8 mouse cellular contexts compared by ENCODE assay signal in the genomic region with DNA sequence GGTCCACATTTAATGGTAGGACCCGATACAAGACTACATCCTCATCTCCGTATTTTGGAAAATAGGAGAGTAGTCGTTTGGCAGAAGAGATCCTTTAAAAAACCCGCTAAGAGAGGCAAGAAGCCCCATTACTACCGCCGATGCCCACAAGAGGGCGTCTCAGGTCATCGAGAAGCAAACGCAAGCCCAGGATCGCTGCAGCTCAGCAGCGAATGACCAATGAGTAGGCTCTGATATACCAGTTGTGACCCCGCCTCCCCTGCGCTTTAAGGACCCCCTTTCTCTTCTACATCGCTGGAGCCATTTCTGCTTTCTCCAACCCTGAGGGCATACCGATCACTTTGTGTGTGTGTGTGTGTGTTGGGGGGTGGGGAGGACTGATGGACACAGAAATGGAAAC.
DNase-seq lines count a peak whose midpoint lies in the region; ATAC-seq lines count a peak whose summit lies in the region.

No protein-coding gene starts in this region.

- peaks cover 13% of the 10 kb centered on the region for H3K4me1 ChIP-seq in hindbrain, embryonic 13.5 days (replicated peaks)

- H3K9me3 ChIP-seq in hindbrain, embryonic 13.5 days: no peaks in the 10 kb centered on the region

- ATAC-seq in hindbrain, embryonic 13.5 days (ENCODE audit: low FRiP score): peak; percentile 90

- H3K27me3 ChIP-seq in hindbrain, embryonic 13.5 days: no peaks in the 10 kb centered on the region; the same call in 1 of the 2 replicates

- H3K4me2 ChIP-seq in hindbrain, embryonic 13.5 days: peak overlapping the region; percentile 56

- WGBS in hindbrain, embryonic 13.5 days: 2% methylated on average over 15 of the region's 15 CpGs

- 0 out of 2 replicates have a peak overlapping the region, but pooled peaks have one; percentile 12 for H3K27ac ChIP-seq in hindbrain, embryonic 13.5 days

- DNase-seq in NIH3T3 (ENCODE audit: low read depth): peak; percentile 94
- peak; percentile 90 for DNase-seq in cerebellum, adult 9-10 months
- peak; percentile 76 to 93 for DNase-seq in frontal cortex, postnatal 14 days (ENCODE audit: low spot score in 2 of 2)
- peak; percentile 85 to 90 for DNase-seq in layer of hippocampus, postnatal 14 days (ENCODE audit: low spot score in 2 of 2)
- DNase-seq in lung, postnatal 10 days: peak; percentile 92
- DNase-seq in ovary, postnatal 36 days (ENCODE audit: low spot score): peak; percentile 84
- DNase-seq in thymus, postnatal 14 days: peak; percentile 94

- H3K9ac ChIP-seq in hindbrain, embryonic 13.5 days: peak overlapping the region; percentile 66

- H3K4me3 ChIP-seq in hindbrain, embryonic 13.5 days: peak overlapping the region; percentile 41

- no peaks in the 10 kb centered on the region for H3K36me3 ChIP-seq in hindbrain, embryonic 13.5 days

Comparison
In these comparisons a context has a peak if more than half of its experiments do, and no peak if none do; other contexts are left out.
1. Peak in every context shown above with its lines: DNase-seq, ATAC-seq, H3K4me3 ChIP-seq and H3K27ac ChIP-seq.